Mouse (Mus musculus) left cerebral cortex, postnatal 25 days (tissue): ENCODE data around the gene Flnb. TPM values are rescaled to one million over a fixed set of nuclear protein-coding genes. Genes with fewer than 3 reads are reported as not detected.

Source experiments
- DNase-seq, 2 experiments: peaks; one replicate each; pipeline ENCODE4 v3.0.0; 2022; ENCODE audit warnings: low spot score in 2 of 2, mixed read lengths in 1 of 2
- intact Hi-C: fragments of 180-260 bp; cut with DNase I; formaldehyde crosslinking; loops from one replicate; pipeline ENCODE4 v1.15.1; 2025
- total RNA-seq, 2 experiments: library from RNA; stranded (reverse); gene quantifications; 2 replicates each; pipeline ENCODE4 v1.2.3; 2021

Gene Flnb
- total RNA-seq, 2 experiments from 2014 or later, result 30.6 to 44.1 TPM

DNA sequence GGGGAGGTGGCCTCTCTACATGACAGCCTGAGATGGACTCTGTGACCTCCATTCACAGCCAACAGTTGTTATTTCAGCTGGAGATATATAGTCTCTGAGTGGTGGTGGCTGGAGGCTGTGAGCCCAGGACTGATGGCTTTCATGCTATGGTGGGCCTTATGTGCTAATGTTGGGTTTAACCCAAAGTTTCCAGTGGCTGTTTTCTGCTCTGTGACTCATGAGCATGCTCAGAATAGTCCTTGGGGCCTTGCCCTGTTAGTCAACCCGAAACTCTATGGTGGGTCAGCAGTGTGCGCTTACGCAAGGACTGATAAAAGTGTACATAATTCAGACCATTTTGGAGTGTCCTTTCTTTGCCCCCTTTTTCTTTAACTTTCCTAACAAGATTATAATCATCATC is 40.1 kb downstream of the Flnb start:
- DNase-seq, result no peak
- intact Hi-C loops, result no loop called here

DNA sequence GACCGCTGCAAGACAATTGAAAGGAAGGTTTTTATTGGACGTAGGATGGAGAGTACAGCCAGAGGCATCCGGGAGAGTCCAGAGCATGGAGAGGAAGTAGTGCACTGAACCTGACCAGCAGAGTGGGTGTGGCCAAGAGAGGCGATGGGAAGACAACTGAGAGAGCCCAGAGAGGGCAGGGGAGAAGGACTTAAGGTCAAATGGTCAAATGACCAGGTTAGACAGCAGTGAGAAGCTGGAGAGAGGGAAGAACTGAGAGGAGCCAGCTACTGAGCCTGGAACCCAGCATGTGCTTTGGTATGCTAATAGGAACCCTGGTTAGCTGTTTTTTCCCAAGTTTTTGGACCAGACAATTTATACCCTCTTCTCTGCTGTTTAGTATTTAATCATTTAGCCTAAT is 40.7 kb downstream of the Flnb start:
- intact Hi-C loops, result no loop called here

DNA sequence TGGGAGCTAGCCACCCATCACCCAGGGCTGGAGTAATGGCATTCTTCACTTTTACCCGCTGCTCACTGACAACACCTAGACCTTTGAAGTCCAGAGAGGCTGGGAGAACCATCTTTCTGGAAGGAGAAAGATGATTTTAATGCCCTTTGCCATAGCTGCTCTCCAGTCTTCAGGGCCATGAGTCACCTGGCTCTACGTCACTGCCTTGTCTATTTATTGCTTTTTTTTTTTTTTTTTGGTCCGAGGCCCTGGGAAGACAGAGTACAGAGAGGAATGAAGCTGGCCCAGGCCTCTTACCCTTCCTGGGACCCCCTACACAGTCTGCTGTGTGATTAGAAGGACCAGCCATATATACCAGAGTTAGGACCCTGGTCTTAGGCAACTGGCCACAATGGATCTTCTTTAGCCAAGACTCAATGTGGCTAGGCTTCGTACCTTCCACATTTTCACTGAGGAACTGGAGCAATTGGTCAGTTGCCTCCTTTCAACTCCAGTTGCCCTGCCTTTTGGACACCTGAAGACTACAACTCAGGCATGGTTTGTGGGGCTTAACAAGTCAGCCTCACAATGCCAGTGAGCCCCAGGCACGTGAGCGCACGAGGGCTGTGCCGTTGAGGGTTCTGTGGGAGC is 42.9 kb downstream of the Flnb start:
- intact Hi-C loops, result no loop called here
- no peak for DNase-seq

More for the DNA sequence above, 40.7 kb downstream of the Flnb start:
- no peak for DNase-seq

DNA sequence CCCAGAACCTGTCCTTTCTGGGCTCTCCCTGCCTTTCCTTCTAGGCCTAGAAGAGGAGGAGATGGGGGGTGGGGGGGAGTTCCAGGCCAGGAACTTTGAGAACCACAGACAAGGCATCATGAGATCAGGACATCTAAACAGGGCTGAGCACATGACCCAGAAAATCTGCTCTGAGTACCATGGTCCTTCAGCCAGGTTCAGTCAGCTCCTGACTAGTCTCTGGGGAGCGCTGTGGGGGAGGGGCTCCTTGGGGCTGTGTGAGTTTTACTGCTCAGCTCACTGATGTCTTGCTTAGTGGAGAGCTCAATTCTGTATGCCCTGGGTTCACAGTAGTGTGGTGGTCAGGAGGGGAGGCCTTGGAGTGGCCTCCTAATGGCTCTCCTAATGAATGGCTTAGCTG is 43.5 kb downstream of the Flnb start:
- DNase-seq, result no peak
- intact Hi-C loops, result no loop called here

DNA sequence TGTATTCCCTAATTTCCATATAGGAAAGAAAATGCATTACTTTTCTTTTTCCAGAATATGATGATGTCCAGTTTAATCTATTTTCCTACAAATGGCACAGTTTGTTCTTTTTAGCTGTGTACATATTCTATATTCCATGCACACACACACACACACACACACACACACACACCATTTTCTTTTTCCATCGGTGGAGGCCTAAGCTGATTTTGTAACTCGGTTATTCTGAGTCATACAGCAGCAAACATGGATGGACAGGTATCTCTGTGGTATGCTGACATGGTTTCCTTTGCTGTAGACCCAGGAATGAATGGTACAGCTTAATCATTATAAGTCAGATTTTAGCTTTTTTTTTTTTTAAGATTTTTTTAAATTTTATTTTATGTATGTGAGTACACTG is 44.5 kb downstream of the Flnb start:
- intact Hi-C loops, result no loop called here
- DNase-seq, result no peak

DNA sequence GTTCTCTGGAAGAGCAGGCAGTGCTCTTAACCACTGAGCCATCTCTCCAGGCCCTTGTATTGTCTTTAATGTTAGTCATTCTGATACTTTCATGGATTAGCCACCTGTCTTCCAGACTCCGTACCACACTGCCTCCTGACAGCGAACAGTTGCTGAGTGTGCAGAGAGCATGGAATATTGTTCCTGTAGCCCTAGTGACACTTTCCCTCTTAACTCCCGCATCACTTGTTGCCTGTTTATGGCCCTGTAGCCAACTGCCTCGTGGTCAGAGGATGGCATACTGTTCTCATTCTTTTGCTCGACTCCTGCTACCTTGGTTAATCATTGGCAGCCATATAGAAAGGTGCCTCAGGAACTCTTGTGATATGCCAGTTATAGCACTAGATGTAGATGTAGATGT is 45.4 kb downstream of the Flnb start:
- intact Hi-C loops, result no loop called here
- DNase-seq, result no peak

DNA sequence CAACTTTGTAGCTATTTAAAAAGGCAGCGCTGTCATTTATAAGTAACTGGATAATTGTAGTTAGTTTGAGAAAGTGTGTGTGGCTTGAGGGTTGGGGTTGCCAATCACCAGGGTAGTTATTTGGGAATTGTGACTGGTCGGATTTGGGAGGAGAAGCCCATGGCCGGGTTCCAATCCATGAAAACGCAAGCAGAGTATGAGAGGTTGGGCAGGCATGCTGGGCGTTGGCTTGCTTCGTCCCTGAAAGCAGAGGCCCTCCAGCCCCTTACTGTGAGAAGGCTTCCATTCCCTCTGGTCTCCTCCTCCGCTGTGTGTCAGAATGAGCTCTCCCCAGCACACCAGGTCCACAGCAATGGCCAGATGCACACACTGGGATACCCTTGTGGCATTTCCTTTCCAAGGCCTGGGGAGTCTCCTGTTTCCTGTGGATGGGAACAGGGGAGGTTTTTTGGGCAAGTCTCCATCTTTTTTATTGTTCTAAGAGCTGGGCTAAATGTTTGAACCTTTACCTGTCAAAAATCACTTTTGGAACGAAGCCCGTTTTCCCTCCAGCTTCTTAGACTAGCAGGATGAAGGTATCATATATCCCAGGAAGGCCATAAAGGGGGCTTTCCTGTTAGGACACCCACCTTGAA is 46.2 kb downstream of the Flnb start:
- DNase-seq, result no peak
- intact Hi-C loops, result no loop called here

DNA sequence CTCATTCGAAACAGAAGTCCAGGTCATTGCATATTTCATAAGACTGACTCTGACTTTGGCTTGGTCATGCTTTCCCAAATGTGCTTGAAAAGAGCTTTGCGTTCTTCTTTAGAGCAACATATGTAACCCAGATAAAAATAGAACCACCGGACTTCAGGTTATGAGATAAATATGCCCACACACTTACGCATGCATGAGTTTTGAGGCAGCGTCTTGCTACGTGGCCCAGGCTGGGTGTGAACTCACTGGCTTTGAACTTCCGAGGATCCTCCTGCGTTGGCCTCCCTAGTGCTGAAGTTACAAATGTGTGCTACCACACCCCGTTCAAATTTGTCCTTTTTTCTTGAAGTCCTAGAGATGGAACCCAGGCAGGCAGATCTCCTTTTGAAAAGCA is 46.7 kb downstream of the Flnb start:
- peak in 1 of 2 experiments; percentile 50 for DNase-seq

DNA sequence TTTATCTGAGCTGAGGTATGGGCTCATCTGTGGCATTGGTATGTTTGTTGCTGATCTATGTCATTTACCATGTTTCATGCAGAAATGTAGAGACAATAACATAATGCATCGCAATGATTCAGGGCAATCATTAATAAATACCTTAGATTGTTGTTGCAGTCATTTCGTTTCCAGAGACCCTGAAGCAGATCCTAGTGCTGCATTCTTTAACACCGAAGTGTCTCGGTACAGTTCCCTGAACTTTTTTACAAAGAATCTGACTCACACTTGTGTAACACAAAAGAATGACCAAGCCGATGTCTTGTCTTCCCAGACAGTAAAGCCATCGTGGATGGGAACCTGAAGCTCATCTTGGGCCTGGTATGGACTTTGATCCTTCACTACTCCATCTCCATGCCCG is 49.5 kb downstream of the Flnb start:
- no peak for DNase-seq
- intact Hi-C loops, result no loop called here

More for the DNA sequence above, 46.7 kb downstream of the Flnb start:
- intact Hi-C loops, result no loop called here

DNA sequence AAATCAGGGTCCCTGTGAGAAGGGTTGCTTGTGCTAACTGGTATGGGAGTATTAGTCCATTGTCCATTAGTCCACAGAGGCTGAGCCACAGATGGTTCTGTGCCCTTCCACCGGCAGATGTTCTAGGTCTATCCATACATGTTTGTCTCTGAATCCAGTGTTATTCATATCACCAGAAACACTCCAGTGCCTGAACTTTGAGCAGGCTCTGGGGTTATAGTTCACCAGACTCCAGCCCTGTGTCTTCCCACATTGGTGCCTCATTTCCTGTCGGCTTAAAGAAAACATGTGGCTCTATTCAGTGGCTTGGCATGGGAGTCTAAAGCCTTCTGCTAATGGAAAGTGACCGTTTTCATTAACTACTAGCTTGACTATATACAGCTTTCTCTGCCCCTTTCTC is 50.1 kb downstream of the Flnb start:
- DNase-seq, result no peak
- intact Hi-C loops, result no loop called here

DNA sequence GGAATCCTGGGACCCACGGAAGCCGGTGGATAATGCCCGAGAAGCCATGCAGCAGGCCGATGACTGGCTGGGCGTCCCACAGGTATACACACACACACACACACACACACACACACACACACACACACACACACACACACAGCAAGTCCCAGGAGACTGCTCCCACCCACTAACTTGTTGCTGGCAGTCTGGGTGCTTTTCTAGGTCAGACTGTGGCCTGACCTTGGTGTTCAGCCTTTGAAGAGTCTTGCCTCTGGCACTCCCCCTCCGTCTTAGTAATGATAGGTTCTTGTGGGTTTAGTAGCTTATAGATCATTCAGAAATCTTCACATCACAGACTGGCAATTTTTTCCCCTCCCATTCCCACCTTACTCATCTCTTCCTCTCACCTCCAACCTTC is 52.0 kb downstream of the Flnb start:
- DNase-seq, result no peak
- intact Hi-C loops, result no loop called here

DNA sequence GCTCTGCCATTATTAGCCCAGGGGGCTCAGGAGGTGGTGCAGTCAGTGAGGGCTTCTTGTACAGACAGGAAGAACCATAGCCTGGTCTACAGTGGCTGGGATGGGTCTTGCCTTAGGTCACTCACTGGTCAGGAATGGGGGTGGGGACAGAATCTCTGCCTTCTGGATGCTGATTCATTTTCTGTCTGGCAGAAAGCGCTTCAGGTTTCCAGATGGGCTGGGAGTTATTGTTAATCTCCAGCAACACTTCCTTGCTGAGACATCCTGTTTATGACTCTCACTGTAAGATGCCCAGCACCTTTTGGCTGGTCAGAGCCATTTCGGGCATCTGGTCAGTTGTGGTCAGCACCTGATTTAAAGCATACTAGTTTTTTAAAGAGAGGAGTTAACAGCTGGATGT is 55.8 kb downstream of the Flnb start:
- intact Hi-C loops, result no loop called here
- DNase-seq, result no peak

DNA sequence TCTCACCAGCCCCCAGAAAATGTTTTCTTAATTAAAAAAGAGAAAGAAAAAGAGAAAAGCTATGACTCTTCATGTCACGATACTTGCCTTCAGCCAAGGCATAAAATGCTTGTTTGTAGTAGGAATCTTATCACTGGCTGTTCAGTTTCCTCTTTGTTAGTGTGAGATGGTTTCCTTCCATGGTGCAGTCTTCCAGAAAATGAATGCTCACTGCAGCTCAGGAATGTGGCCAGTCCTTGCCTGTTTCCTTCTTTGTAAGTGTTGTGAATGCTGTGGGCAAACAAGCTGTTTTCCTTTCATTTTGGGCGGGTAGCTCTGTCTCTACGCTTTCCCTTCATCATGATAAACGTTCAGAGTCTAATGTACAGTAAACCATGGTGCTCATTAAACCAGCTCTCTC is 56.7 kb downstream of the Flnb start:
- no peak for DNase-seq
- intact Hi-C loops, result no loop called here

DNA sequence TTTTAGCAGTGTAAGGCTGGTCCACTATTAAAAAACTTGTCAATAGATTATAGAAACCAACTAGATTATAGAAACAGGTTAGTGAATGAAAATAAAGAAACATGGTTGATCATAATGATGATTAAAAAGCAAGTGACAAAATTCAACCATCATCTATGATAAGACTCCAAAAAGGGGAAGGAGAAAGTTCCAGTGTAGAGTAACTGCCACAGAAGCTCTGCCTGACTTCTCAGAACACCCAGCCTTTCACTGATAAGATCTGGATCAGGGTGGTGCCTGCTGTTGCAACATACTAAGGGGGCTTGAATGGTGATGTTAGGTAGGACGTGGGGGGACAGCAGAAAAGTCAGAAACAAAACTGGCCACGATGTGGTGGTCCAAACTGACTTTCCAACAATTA is 60.2 kb downstream of the Flnb start:
- no peak for DNase-seq
- intact Hi-C loops, result no loop called here

DNA sequence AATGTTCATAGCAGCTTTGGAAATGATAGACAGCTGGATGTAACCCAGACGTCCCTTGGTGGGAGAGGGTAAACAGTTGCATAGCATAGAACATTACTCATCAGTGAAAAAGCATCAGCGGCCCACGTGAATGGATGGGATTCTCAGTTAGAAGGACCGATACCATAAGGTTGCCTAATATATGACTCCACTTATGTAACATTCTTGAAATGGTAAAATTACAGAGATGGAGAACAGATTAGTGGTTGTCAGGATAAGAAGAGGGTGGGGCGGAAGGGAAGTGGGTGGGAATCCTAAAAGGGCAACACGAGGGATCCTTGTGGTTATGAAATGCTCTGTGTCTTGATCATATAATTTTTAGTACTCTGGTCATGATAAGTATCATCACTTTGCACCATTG is 62.6 kb downstream of the Flnb start:
- intact Hi-C loops, result no loop called here
- DNase-seq, result no peak

DNA sequence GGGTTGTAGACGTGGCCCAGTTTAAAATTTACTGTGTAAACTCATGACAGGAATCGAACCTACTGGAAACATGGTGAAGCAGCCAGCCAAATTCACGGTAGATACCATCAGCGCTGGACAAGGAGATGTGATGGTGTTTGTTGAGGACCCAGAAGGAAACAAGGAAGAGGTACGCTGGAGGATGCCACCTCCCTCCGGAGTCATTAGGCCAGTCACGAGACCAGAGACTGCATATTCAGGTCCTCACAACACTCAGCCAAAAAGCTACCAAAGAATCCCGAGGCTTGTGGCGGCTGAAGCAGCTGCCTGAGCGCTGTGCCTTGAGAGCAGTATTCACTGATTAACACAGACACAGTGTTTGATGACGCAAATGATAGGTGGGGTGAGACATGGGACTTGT is 63.8 kb downstream of the Flnb start:
- intact Hi-C loops, result no loop called here

DNA sequence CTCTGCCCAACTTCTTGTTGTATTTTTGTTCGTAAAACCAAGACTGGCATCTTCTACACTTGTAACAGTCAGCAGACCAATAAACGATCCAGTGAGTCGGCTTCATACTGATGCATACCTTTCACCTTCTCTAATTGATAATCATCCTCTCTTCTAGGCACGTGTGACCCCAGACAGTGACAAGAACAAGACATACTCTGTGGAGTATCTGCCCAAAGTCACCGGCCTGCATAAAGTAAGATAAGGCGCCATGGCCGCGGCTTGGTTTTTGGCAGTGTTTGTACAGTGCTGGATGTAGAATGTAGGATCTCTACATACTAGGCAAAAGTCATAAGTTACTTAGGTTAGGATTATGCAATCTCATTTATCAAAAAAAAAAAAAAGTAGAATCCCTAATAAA is 64.3 kb downstream of the Flnb start:
- intact Hi-C loops, result no loop called here
- DNase-seq, result no peak

More for the DNA sequence above, 63.8 kb downstream of the Flnb start:
- DNase-seq, result no peak

DNA sequence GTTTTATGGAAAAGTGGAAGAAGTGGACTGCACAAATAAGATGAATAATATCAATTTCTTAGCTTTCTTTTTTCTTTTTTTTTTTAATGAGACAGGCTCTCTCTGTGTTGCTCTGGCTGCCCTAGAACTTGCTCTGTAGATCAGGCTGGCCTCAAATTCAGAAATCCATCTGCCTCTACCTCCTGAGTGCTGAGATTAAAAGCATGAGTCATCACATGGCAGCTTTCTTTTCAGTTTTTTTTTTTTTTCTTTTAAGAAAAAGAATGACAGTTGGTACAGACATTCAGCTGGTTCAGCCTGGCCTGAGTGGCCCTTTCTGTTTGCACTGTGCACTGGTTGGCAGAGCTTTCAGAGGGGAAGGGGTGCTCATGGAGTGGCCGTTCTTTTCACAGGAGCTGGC is 66.4 kb downstream of the Flnb start:
- intact Hi-C loops, result no loop called here
- peak in 1 of 2 experiments; percentile 40 for DNase-seq

DNA sequence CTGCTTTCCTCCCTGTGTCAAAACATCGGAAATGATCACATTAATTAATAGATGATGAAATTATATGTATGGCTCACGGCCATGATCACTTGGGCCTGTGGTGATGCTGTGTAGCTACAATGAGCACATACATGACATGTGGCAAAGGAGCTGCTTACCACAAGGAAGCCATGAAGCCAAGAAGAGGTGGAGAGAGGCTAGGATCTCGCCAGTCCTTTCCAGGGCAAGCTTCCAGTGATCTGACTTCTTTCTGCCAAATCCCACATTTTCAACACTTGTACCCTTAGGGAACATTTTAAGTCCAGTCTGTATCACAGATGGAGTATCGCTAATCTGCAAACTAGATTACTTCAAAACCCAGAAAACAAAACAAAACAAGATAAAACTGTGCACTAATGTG is 67.1 kb downstream of the Flnb start:
- intact Hi-C loops, result loop anchor here (5.0 kb wide), 1 partner anchor 42 kb away; no protein-coding TSS in a partner anchor
- DNase-seq, result no peak

DNA sequence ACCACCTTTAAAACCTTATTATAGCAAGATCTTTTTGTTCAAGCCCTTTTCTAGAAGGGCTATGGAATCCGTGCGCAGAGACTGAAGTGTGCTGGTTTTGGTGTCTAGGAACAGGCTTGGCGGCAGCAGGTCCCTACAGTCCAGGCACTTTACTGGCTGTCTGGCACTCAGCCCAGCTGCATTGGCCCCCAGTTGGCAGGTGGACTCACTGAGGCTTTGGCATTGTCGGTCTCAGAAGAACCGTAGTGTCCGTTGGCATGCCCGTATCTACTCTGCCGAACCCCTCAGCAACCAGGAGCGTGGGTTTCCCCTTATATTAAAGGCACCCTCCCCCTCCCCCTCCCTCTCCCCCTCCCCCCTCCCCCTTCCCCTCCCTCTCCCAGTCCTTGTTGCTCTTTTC is 67.8 kb downstream of the Flnb start:
- no peak for DNase-seq
- intact Hi-C loops, result loop anchor here (5.0 kb wide), 1 partner anchor 42 kb away; no protein-coding TSS in a partner anchor

DNA sequence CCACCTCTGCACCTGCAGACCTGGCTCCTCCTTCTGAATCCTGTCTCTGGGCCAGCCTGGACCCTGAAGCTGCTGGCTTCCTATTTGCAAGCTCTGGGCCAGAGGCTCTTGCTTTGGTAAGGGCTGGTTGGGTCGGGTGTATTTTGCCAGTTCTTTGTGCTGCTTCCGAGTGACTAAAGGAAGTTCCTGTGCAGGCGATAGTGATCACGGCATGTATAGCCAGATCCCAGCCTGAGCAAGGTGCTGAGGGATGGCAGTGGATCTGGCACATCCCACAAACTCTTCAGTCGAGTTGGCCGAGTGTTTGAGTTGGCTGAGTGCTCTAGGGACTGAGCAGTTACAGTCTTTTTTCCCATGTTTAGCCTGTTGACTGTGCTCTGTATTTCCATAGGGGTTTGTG is 68.3 kb downstream of the Flnb start:
- intact Hi-C loops, result loop anchor here (5.0 kb wide), 1 partner anchor 41 kb away; no protein-coding TSS in a partner anchor
- DNase-seq, result peak in 1 of 2 experiments; percentile 22

DNA sequence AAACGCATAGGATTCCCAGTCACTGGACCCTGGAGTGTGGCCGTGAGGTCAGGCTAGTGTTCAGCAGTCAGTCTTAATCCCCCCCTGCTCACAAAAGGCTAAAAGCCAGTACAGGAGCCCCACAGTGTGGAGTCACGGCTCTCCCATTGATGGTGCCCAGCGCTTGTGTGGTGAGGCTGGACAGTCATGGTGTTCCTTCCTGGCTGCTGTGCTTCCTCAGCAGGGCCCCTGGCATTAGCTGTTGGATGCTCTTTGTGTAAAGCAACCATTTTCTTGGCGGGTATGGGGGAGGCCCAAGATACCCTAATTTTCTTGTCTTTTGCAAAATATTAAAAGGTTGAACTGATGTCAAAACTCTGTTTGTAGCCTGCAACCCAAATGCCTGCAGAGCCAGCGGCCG is 69.4 kb downstream of the Flnb start:
- DNase-seq, result no peak
- intact Hi-C loops, result loop anchor here (5.0 kb wide), 1 partner anchor 40 kb away; no protein-coding TSS in a partner anchor
